Mouse (Mus musculus) heart, postnatal 0 days (tissue): ENCODE measurements around the gene Alkbh6.

Source experiments
- CTCF ChIP-seq: IDR thresholded peaks from 2 replicates; pipeline ENCODE4 v1.5.1; 2016; ENCODE audit warnings: antibody characterized with exemption, control low read depth, low read depth
- EP300 ChIP-seq: IDR thresholded peaks from 2 replicates; pipeline ENCODE4 v1.6.1; 2016; ENCODE audit warnings: antibody characterized with exemption, low read depth

- TF ChIP-seq CTCF (peak; percentile 95), EP300 (no peak)
These were observed 27.9 kb downstream of the Alkbh6 start for GRCm38 (mm10) chr7:30336384-30336783.
